Mouse (Mus musculus) thymus, adult 18-20 months (tissue): Measurements from ENCODE around the gene Zfp385b.

Experiments
- DNase-seq, 2 experiments: peaks; one replicate each; pipeline ENCODE4 v3.0.0; 2022; ENCODE audit warnings: mixed read lengths in 2 of 2

The Zfp385b gene

GRCm38 (mm10) chr2:77781390-77781789, 38.0 kb downstream of the Zfp385b start:
- DNase-seq, result no peak

- no peak for DNase-seq
Observed at GRCm38 (mm10) chr2:77777781-77778180, 41.7 kb downstream of the Zfp385b start.

- no peak for DNase-seq
Observed at GRCm38 (mm10) chr2:77777047-77777686, 42.3 kb downstream of the Zfp385b start.

GRCm38 (mm10) chr2:77775247-77775880, 44.1 kb downstream of the Zfp385b start:
- no peak for DNase-seq

GRCm38 (mm10) chr2:77770056-77770697, 49.3 kb downstream of the Zfp385b start:
- DNase-seq, result no peak

- no peak for DNase-seq
Observed at GRCm38 (mm10) chr2:77768321-77768886, 51.0 kb downstream of the Zfp385b start.

GRCm38 (mm10) chr2:77761967-77762366, 57.5 kb downstream of the Zfp385b start:
- no peak for DNase-seq

- DNase-seq, result no peak
Observed at GRCm38 (mm10) chr2:77758403-77759071, 60.9 kb downstream of the Zfp385b start.

- no peak for DNase-seq
Observed at GRCm38 (mm10) chr2:77752491-77752890, 66.9 kb downstream of the Zfp385b start.

- no peak for DNase-seq
Observed at GRCm38 (mm10) chr2:77749631-77750030, 69.8 kb downstream of the Zfp385b start.

GRCm38 (mm10) chr2:77746417-77746816, 73.0 kb downstream of the Zfp385b start:
- no peak for DNase-seq

GRCm38 (mm10) chr2:77745246-77745645, 74.2 kb downstream of the Zfp385b start:
- no peak for DNase-seq

- no peak for DNase-seq
Observed at GRCm38 (mm10) chr2:77742359-77742758, 77.1 kb downstream of the Zfp385b start.

GRCm38 (mm10) chr2:77730196-77730595, 89.2 kb downstream of the Zfp385b start:
- DNase-seq, result no peak

- DNase-seq, result no peak
Observed at GRCm38 (mm10) chr2:77726798-77727197, 92.6 kb downstream of the Zfp385b start.

GRCm38 (mm10) chr2:77720806-77721205, 98.6 kb downstream of the Zfp385b start:
- DNase-seq, result no peak

GRCm38 (mm10) chr2:77716367-77716766, 103.1 kb downstream of the Zfp385b start:
- DNase-seq, result no peak

- no peak for DNase-seq
Observed at GRCm38 (mm10) chr2:77713886-77714285, 105.6 kb downstream of the Zfp385b start.

GRCm38 (mm10) chr2:77711751-77712150, 107.7 kb downstream of the Zfp385b start:
- no peak for DNase-seq

- DNase-seq, result no peak
Observed at GRCm38 (mm10) chr2:77709206-77709794, 110.1 kb downstream of the Zfp385b start.

GRCm38 (mm10) chr2:77707138-77707537, 112.3 kb downstream of the Zfp385b start:
- no peak for DNase-seq

GRCm38 (mm10) chr2:77705476-77705875, 114.0 kb downstream of the Zfp385b start:
- DNase-seq, result no peak

GRCm38 (mm10) chr2:77703080-77703479, 116.4 kb downstream of the Zfp385b start:
- DNase-seq, result no peak
